Mouse (Mus musculus): ENCODE measurements at regions not wholly inside any gene's neighbourhood (a gene's known extent, or its start where the extent isn't known, plus 50 kb on each side); places are given as distances from the start of the nearest gene placed in this dataset.

- DNase-seq: no peak
Observed at GRCm38 (mm10) chr6:52368734-52369412, 55.6 kb downstream of the Evx1 start.

GRCm38 (mm10) chr6:52370806-52371360 lies 57.6 kb downstream of the Evx1 start:
- no peak for DNase-seq

GRCm38 (mm10) chr6:52379146-52379545 lies 65.8 kb downstream of the Evx1 start:
- DNase-seq: no peak

- no peak for DNase-seq
Observed at GRCm38 (mm10) chr6:52379588-52379987, 66.3 kb downstream of the Evx1 start.

GRCm38 (mm10) chr6:52385044-52385443 lies 71.7 kb downstream of the Evx1 start:
- no peak for DNase-seq

- DNase-seq: no peak
Observed at GRCm38 (mm10) chr6:52401404-52401803, 88.1 kb downstream of the Evx1 start.

GRCm38 (mm10) chr6:52409991-52410390 lies 96.7 kb downstream of the Evx1 start:
- no peak for DNase-seq

- no peak for DNase-seq
Observed at GRCm38 (mm10) chr6:52410711-52411110, 97.4 kb downstream of the Evx1 start.

- DNase-seq: no peak
Observed at GRCm38 (mm10) chr6:52411302-52411701, 98.0 kb downstream of the Evx1 start.

GRCm38 (mm10) chr6:52413639-52414038 lies 100.3 kb downstream of the Evx1 start:
- DNase-seq: no peak

- DNase-seq: no peak
Observed at GRCm38 (mm10) chr6:52415341-52415946, 102.1 kb downstream of the Evx1 start.

- no peak for DNase-seq
Observed at GRCm38 (mm10) chr6:52416491-52416890, 103.2 kb downstream of the Evx1 start.

GRCm38 (mm10) chr6:52417439-52418124 lies 104.3 kb downstream of the Evx1 start:
- no peak for DNase-seq

- DNase-seq: no peak
Observed at GRCm38 (mm10) chr6:52418451-52419170, 105.3 kb downstream of the Evx1 start.

- no peak for DNase-seq
Observed at GRCm38 (mm10) chr6:52420276-52420970, 107.1 kb downstream of the Evx1 start.

GRCm38 (mm10) chr6:52421771-52422170 lies 108.5 kb downstream of the Evx1 start:
- DNase-seq: no peak

- no peak for DNase-seq
Observed at GRCm38 (mm10) chr6:52422686-52423085, 109.4 kb downstream of the Evx1 start.

GRCm38 (mm10) chr6:52423581-52424107 lies 110.3 kb downstream of the Evx1 start:
- no peak for DNase-seq

GRCm38 (mm10) chr6:52424440-52424839 lies 111.1 kb downstream of the Evx1 start:
- no peak for DNase-seq

- DNase-seq: no peak
Observed at GRCm38 (mm10) chr6:52425082-52425481, 111.8 kb downstream of the Evx1 start.

GRCm38 (mm10) chr6:52428489-52429203 lies 115.3 kb downstream of the Evx1 start:
- no peak for DNase-seq

GRCm38 (mm10) chr6:52429204-52429552 lies 115.9 kb downstream of the Evx1 start:
- no peak for DNase-seq

All from thymus, postnatal 36 days (tissue).